Mouse (Mus musculus) olfactory bulb, adult 2 months (tissue): ENCODE results near the gene Dpm3.
A peak's percentile ranks its signal among the peaks of the same experiment; 100 is the strongest.

Experiments used
- CTCF ChIP-seq: fragments of 200-500 bp; IDR thresholded peaks from 2 replicates; pipeline ENCODE4 v1.5.1; 2012; ENCODE audit warnings: low read depth, mild to moderate bottlenecking, low read length, moderate library complexity; ENCODE audit not compliant: insufficient read depth
- POLR2A ChIP-seq: fragments of 200-500 bp; IDR thresholded peaks from 2 replicates; pipeline ENCODE4 v1.6.1; 2012; ENCODE audit warnings: mild to moderate bottlenecking, low read depth, low read length, moderate library complexity; ENCODE audit not compliant: insufficient read depth

GRCm38 (mm10) chr3:89228180-89228549 is 31.0 kb upstream of the Dpm3 start:
- no peak for TF ChIP-seq POLR2A
- peak; percentile 97 for TF ChIP-seq CTCF
